Mouse (Mus musculus): Measurements from ENCODE around the gene Plcd3.

The Plcd3 gene

DNA sequence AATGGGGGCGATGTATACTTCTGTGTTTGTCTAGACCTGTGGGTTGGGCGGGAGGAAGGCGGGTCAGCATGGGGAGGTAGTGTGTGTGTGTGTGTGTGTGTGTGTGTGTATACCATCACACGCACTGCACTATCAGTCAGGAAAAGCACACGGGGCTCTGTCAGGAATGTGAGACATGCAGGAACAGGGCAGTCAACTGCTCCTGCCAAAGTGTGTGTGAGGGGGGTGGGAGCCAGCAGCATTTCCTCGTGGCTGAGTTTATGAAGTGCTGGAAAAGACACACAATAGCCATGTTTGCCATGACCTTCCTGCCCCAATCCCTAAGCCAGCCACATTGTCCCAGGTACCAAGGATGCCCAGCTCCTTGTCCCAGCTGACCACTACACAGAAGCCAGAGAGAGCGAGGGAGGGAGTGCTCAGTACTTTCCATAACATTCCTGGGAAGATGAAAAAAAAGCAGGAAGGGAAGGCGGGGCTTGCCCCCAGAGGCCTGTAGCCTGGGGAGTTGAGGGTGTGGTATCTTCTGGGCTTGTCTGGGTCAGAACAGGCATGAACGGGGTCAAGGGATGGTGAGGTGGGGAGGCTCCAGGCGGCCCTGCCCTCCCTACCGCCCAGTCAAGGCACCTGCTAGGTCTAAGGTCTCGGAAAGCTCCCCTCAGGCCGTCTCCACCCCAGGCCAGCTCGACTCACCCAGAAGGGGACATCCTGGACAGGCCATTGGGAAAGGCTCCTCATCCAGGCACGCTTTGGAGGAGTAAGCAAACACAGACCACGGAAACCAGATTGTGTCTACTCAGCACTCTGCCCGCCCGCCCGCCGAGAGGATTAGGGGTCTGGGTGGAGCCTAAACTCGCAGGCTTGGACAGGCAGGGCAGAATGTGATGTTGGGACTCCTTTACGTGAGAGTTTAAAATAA is 4.2 kb downstream of the Plcd3 start:
- peak; percentile 39 for DNase-seq

DNA sequence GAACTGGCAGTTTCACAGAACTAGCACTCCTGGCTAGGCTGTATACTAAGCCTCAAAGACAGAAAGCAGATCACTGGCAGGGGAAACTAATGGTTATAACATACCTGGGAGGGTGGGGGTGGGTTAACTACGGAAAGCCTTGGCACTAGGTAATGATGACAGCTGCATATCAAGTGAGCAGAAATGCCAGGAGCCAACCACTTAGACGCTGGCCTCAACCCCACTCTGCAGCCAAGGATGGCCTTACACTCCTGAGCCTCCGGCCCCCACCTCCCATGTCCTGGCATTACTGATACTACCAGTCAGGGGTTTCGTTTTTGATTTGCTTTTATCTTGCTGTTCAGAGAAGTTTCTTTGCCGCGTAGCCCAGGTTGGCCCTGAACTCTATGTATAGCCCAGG is 5.7 kb downstream of the Plcd3 start:
- no peak for DNase-seq

GRCm38 (mm10) chr11:103095107-103095670 is 6.3 kb downstream of the Plcd3 start:
- DNase-seq = no peak

DNA sequence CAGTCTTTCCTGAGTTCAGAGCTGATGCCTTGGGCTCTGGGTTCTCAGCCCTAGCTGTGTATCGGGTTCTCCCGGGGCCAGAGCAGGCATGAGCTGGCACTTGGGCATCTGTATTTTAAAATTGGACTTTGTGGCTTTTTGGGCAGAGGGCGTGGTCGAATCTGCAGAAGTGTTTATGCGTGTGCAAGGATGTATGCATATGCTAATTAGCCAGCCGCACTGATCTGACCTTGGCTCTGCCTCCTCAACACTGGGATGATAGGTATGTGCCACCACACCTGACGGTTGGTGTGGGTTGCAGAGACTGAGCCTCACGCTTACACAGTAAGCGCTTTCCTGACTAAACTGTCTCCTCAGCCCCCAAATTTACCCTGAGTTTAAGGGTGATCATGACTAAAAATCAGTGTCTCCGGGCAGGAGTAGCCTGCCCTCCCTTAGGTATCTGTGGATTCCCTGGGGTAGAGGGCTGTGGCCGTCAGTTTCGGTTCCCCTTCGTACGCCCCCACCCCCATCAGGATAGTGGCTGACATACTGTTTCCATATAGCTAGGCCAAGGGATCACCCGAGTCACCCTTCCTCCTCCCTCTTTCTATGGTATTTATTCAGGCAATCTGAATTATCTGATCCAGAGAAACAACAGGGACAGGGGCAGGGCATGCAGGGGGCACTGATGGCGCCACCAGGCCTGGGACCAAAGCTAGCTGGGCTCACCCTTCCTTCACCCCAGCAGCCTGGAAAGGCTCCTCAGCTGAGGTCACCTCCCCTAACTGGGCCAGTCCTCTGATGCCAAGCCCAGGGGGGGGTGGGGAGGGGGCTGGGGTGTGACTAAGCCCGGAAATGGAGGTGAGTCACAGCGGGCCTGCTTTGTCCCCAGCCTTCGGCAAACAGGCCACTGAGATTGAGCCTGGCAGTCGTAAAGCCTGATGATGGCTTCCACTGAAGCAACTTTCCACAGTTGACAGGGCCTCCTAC is 7.3 kb downstream of the Plcd3 start:
- DNase-seq = no peak

- DNase-seq = no peak
Measured at GRCm38 (mm10) chr11:103093306-103093705, 8.2 kb downstream of the Plcd3 start.

- no peak for DNase-seq
Measured at GRCm38 (mm10) chr11:103081631-103082030, 19.8 kb downstream of the Plcd3 start.

DNA sequence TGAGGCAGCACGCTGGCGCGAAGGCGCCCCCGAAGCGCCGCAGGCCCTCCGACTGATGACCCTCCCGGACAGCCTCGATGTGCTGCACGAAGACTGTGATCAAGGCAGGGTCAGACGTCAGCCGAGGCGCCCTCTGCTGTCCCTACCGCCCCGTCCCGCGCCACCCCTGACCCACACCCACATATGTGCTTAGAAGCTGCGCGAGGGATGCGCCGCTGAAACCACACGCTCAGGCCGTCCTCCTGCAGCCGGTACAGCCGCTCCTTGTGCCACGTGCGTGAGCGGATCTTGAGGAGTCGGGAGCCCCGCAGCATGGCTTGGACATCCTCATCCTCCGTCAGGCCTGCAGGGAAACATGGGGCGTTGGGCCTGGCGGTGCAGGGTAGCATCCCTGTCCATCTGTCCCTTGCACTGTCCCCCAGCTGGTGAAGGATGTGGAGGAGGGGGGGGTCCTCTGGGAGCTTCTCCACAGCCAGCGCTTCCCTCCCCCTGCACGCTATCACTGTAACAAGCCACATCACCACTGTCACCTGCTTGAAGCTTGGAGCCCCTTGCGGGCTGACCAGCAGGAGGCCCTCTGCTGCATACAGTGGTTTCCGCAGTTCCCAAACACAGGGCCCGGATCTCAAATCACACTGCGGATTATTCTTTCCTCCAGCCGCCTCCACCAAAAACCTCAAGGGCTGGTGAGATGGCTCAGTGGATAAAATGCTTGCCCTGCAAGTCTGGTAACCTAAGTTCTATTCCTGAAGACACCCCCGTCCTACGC is 21.0 kb downstream of the Plcd3 start:
- peak; percentile 64 for DNase-seq

GRCm38 (mm10) chr11:103078131-103078530 is 23.3 kb downstream of the Plcd3 start:
- DNase-seq = no peak

GRCm38 (mm10) chr11:103076581-103076980 is 24.9 kb downstream of the Plcd3 start:
- DNase-seq = no peak

DNA sequence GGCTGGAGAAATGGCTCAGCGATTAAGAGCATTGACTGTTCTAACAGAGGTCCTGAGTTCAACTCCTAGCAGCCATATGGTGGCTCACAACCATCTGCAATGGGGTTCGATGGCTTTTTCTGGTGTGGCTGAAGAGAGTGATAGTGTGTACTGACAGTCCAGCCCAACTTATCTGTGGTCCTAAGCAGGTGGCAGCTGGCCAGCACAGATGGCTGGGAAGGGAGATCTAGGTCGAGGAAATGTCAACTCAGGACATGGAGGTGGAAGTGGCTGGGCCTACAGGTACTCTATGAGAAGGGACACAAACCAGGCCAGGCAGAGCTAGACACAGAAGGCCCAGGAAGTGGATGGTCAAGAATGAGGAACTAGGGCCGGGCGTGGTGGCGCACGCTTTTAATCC is 25.4 kb downstream of the Plcd3 start:
- no peak for DNase-seq

- DNase-seq = no peak
Measured at GRCm38 (mm10) chr11:103074796-103075323, 26.6 kb downstream of the Plcd3 start.

- no peak for DNase-seq
Measured at GRCm38 (mm10) chr11:103074121-103074650, 27.3 kb downstream of the Plcd3 start.

DNA sequence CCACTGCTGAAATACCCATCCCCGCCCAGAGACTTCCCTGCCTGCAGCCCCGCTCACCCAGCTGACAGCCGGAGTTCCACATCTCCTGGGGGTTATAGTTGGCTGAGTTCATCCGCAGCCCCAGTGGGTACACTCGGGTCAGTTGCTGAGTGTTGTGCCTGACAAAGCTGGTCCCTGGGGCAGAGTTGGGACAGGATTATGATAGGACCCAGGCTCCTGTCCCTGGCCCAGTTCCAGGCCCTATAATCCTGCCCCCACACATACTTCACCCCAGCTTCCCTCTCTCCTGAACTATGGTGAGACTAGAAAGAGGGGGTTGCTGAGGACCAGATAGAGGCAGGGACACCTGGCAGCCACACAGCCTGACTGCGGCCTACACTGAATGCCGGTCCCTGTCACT is 27.8 kb downstream of the Plcd3 start:
- no peak for DNase-seq

DNA sequence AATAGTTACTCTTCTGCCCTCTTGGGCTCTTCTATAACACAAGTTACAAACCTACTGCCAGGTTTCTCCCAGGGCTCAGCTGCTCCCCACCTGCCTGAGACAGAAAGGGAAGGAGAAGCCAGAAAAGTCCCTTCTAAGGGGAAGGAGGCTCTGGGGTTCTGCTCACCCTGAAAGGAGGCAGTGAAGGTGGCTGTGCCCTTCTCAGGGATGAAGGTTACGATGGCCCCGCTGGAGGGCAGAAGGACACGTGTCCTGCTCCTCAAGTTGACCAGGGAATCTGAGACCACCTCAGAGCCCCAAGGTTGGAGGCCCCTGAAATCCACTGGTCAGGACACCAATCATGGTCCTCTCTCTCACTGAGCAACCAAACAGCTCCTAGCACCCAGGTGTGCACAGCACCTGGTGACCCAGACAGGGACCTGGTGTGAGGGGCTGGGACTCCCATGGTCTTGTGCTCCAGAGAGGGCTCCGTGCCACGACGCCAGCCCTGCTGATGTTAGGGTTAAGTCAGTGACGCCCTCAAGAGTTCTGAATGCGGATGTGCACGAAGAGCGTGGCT is 31.1 kb downstream of the Plcd3 start:
- DNase-seq = no peak

DNA sequence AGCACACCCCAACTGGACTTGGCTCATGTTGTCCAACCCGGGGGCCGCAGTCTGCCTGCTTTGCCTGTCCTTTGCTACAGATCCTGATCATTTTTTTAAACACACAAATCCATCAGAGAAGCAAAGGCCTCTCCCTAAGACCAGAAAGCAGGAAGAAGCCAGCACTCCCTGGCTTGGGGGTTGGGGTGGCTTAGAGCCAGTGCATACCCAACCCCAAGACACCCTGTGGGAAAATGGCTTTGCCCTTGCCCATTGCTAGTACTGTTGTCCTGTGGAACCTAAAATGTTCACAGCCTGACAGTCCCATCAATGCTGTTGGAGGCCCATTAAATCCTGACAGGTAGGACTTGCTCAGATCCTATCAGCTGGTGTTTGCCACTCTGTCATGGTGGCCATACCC is 31.7 kb downstream of the Plcd3 start:
- no peak for DNase-seq

GRCm38 (mm10) chr11:103068884-103069283 is 32.6 kb downstream of the Plcd3 start:
- DNase-seq = no peak

GRCm38 (mm10) chr11:103068272-103068671 is 33.2 kb downstream of the Plcd3 start:
- DNase-seq = no peak

GRCm38 (mm10) chr11:103067457-103068001 is 33.9 kb downstream of the Plcd3 start:
- DNase-seq = no peak

DNA sequence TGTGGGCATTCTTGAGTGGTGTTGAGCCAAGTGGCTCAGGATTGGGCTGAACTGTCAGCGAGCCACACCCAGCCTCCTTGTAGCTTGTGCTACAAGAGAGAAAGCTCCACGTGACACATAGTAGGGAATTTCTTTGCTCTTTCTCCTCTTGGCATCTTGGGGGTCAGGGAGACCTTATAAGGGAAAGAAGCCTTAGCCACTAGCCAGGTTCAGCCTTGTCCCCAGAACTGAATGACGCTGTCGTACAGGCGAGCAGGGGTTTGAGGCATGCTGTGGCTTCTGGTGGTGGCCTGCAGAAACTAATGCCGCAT is 34.5 kb downstream of the Plcd3 start:
- no peak for DNase-seq

DNA sequence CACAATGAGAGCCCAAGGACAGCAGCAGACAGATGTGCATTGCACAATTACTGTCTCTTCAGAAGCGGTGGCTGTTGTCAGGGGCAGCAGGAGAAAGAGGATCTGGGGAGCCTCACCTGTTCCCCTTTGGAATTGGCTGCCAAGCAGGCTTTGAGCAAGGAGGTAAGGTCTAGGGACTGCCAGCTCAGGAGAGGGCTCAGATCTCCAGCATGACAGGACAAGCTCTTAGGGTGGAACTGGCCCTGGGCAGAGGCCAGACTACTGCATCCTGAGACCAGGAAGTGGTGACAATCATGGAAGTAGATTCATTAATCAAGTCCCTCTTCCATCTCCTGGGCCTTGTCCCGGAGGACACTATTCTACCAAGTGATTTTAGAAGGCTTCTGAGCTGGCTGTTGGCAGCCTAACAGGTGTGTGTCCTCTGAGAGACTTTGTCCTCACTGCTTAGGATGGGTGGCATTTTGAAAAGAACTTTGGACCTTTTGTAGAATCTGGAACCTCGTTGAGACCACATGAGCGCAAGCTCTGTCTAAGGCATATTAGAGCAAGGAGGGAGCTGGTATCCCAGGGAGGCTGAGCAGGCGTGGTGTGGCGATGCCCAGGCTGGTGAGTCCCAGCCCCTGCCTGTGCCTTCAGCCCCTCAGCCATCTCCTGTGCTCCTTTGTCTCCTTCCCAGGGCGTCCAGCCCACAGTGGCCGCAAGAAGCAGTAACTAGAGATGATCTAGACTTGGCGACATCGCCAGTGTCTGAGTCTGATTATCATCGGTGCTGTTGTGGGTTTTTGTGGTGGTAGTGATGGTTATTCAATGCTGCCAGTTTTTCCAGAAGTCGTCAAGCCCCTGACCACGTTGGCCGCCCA is 35.0 kb downstream of the Plcd3 start:
- DNase-seq = no peak
